Mouse (Mus musculus) forebrain, embryonic 12.5 days (tissue): ENCODE measurements at regions not wholly inside any gene's neighbourhood (a gene's known extent, or its start where the extent isn't known, plus 50 kb on each side); places are given as distances from the start of the nearest gene placed in this dataset.

ENCODE experiments used
- ATAC-seq: fragments of 200-750 bp; cut with Nextera tagmentation; 2 replicates; pipeline ENCODE4 v1.8.0; 2017; ENCODE audit warnings: moderate TSS enrichment; ENCODE audit not compliant: low FRiP score
- H3K27ac ChIP-seq: fragments of 300-500 bp; sonication (generic); 2 replicates; pipeline ENCODE4 v1.5.1; 2016; ENCODE audit warnings: mild to moderate bottlenecking
- H3K27me3 ChIP-seq: fragments of 300-500 bp; sonication (generic); 2 replicates; pipeline ENCODE4 v1.6.1; 2016; ENCODE audit warnings: mild to moderate bottlenecking
- H3K36me3 ChIP-seq: fragments of 300-500 bp; sonication (generic); replicated peaks from 2 replicates; pipeline ENCODE4 v1.6.1; 2016; ENCODE audit warnings: mild to moderate bottlenecking
- H3K4me1 ChIP-seq: fragments of 300-500 bp; sonication (generic); 2 replicates; pipeline ENCODE4 v1.6.1; 2016
- H3K4me2 ChIP-seq: fragments of 300-500 bp; sonication (generic); 2 replicates; pipeline ENCODE4 v1.6.1; 2016; ENCODE audit warnings: mild to moderate bottlenecking, moderate library complexity
- H3K4me3 ChIP-seq: fragments of 300-500 bp; sonication (generic); replicated peaks from 2 replicates; pipeline ENCODE4 v1.5.1; 2016; ENCODE audit warnings: mild to moderate bottlenecking
- H3K9ac ChIP-seq: fragments of 300-500 bp; sonication (generic); 2 replicates; pipeline ENCODE4 v1.6.1; 2016; ENCODE audit warnings: mild to moderate bottlenecking
- H3K9me3 ChIP-seq: fragments of 300-500 bp; sonication (generic); 2 replicates; pipeline ENCODE4 v1.6.1; 2016
- WGBS: fragments of 180-500 bp; shearing (Covaris S2); methylation state at CpG from one replicate; pipeline ENCODE4 v1.1.7; 2016; 5-methylcytosine and 5-hydroxymethylcytosine counted together

DNA sequence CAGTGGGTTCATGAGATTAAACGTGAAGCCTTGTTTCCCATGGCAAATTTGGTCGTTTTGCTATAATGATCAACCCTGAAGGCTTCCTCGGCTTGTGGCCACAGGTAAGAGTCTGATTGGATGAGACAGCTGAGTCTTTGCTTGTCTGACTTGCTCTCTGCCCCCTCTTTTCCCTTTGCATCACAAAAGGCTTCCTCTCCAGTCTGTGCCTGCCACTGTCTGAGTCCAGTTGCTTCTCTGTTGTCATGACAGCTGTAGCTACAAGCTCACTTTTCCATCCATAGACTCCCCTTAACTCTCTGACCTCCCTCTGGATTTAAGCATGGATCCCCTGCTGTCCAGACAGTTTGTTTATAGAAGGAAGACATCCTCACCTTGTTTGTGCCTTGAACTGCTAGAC, 314.9 kb upstream of the Lcorl start:
- WGBS: 18% methylated on average over 3 of the region's 3 CpGs
- no peak overlapping the region for H3K4me3 ChIP-seq
- no peak overlapping the region for H3K27ac ChIP-seq
- H3K9me3 ChIP-seq: no peaks in the 10 kb centered on the region
- no peaks in the 10 kb centered on the region for H3K36me3 ChIP-seq
- H3K9ac ChIP-seq: no peak overlapping the region
- no peak overlapping the region for H3K4me2 ChIP-seq
- no peak for ATAC-seq
- H3K4me1 ChIP-seq: peaks cover 3% of the 10 kb centered on the region; the same call in 1 of the 2 replicates
- H3K27me3 ChIP-seq: no peaks in the 10 kb centered on the region

DNA sequence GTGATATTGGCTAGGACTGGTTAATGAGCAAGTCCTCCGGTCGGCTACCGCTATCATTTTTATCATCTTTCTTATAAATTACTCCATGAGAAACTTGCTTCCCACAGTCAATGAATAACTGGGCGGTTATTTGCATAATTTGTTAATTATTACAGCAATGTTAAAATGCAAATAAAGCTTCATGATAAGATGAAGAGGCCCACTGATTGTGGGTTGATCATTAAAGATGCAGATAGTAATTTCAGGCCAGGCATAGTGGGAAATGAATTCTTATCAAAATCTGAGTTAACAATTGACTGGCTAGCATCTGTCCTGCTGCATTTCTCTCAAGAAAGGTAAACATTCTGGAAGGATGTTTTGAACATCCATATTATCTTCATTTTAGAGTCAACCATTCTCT, 303.4 kb upstream of the Lcorl start:
- Histone ChIP-seq H3K27me3 (no peaks in the 10 kb centered on the region), H3K4me1 (no peaks in the 10 kb centered on the region), H3K4me2 (no peak overlapping the region), H3K4me3 (no peak overlapping the region), H3K9ac (no peak overlapping the region), H3K36me3 (no peaks in the 10 kb centered on the region), H3K27ac (no peak overlapping the region), H3K9me3 (no peaks in the 10 kb centered on the region)
- 78% methylated on average over 4 of the region's 4 CpGs for WGBS
- ATAC-seq: no peak

DNA sequence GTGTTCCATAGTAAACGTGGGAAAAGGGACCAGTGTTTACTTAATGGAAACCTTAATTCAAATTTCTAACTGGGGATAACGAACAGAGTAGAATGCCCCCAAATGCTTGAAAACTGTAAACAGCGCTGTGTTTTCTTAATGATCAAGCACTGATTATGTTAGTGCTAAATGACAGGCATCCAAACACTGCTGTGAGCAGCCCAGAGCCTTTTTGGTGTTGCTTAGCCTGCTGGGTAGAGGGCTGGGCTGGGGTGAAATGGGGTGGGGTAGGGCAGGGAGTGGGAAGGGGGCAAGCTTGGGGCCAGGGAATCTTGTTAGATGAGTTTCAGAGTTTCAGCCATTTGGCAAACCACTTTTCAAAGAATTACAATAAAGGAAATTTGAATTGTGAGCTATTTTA, 294.6 kb upstream of the Lcorl start:
- no peak overlapping the region for H3K4me2 ChIP-seq
- no peak overlapping the region for H3K27ac ChIP-seq
- 24% methylated on average over 3 of the region's 3 CpGs for WGBS
- H3K4me3 ChIP-seq: no peak overlapping the region
- no peak overlapping the region for H3K9ac ChIP-seq
- no peaks in the 10 kb centered on the region for H3K36me3 ChIP-seq
- no peaks in the 10 kb centered on the region for H3K9me3 ChIP-seq
- H3K27me3 ChIP-seq: peaks cover 17% of the 10 kb centered on the region; the same call in 1 of the 2 replicates
- H3K4me1 ChIP-seq: peaks cover 20% of the 10 kb centered on the region; the same call in 1 of the 2 replicates
- ATAC-seq: peak; percentile 63; the same call in 1 of the 2 replicates

DNA sequence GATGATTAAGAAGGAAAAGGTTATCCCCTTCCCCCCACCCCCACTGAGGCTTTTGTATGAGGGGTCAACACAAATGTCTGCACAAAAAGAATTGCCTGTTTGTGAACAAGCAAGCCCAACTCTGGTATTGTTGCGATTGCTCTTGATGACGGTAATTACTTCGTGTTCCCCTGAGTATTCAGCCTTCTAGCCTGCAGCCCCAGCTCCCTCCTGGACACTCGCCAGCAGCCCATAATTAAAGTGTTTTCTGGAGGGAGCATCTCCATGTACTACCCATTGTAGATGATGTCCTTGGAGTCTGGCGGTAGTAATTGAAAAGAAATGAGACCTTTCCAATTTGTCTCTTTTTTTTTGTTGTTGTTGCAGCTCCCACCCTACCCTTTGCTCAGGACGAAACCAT, 293.4 kb upstream of the Lcorl start:
- Histone ChIP-seq H3K27me3 (peaks cover 17% of the 10 kb centered on the region; the same call in 1 of the 2 replicates), H3K9me3 (no peaks in the 10 kb centered on the region), H3K9ac (no peak overlapping the region), H3K4me3 (no peak overlapping the region), H3K27ac (0 out of 2 replicates have a peak overlapping the region, but pooled peaks have one; percentile 3), H3K4me2 (0 out of 2 replicates have a peak overlapping the region, but pooled peaks have one; percentile 0), H3K36me3 (no peaks in the 10 kb centered on the region), H3K4me1 (peaks cover 20% of the 10 kb centered on the region; the same call in 1 of the 2 replicates)
- ATAC-seq: peak; percentile 88
- WGBS: 8% methylated on average over 6 of the region's 6 CpGs

DNA sequence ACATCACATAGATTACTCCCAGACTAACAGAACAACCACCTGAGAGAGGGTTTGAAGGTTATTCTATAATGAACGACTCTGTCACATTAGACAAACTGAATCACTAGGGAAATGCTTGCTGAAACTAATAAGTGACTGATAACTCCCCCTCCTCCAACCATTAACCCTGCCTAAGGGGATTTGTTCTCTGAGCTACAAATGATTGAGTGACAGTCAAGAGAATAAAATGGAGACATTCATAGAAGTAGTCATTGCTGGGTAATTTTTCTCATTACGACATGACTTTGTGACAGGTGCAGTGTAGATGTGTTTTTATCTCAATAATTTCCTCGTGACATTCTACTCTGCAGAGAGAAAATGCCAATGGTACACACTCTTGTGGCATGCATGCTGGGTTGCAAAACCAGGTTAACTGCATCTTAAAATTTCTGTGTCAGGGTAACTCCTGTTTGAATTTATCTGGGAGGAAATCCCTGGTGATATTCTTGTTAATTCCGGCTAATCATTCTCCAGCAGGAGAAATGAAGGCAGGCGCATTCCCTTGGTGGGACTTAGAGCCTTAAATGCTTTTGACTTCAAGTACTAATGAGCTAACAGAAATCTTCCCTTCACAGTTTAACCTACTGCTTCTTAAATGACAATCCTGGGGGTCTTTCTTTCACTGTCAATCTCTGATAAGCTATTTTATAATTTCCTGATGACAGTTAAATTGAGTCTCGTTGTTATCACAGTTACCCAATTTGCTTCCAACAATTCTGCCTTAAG, 292.6 kb upstream of the Lcorl start:
- no peak overlapping the region for H3K4me2 ChIP-seq
- H3K4me3 ChIP-seq: no peak overlapping the region
- H3K27me3 ChIP-seq: peaks cover 17% of the 10 kb centered on the region; the same call in 1 of the 2 replicates
- H3K27ac ChIP-seq: peak overlapping the region; percentile 26; the same call in 1 of the 2 replicates
- peaks cover 20% of the 10 kb centered on the region; the same call in 1 of the 2 replicates for H3K4me1 ChIP-seq
- ATAC-seq: peak; percentile 44
- no peak overlapping the region for H3K9ac ChIP-seq
- no peaks in the 10 kb centered on the region for H3K36me3 ChIP-seq
- WGBS: 41% methylated on average over 6 of the region's 6 CpGs
- H3K9me3 ChIP-seq: no peaks in the 10 kb centered on the region

DNA sequence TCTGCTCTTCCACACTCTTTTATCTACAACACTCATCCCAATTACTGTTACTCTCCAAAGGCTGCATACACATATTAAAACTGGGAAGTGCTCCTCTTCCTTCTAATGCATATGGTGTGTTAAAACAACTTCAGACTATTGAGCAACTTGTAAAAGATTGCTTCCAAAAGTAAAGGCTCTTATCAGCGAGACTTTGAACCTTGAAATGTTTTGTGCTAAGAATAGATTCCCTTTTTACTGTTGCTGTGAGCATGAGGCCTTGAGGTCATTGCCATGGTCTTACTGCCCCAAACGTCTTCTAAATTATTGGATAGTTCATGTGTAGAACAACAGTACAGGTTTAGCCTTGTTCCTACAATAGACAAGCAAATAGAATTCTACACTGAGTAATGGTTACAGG, 281.6 kb upstream of the Lcorl start:
- Histone ChIP-seq H3K4me1 (peaks cover 4% of the 10 kb centered on the region; the same call in 1 of the 2 replicates), H3K4me2 (no peak overlapping the region), H3K4me3 (no peak overlapping the region), H3K27me3 (0 out of 2 replicates have a peak, but pooled peaks cover under 1% of the 10 kb centered on the region), H3K27ac (no peak overlapping the region), H3K36me3 (no peaks in the 10 kb centered on the region), H3K9ac (no peak overlapping the region), H3K9me3 (no peaks in the 10 kb centered on the region)
- ATAC-seq: no peak
- WGBS: 81% methylated on average over 2 of the region's 2 CpGs

DNA sequence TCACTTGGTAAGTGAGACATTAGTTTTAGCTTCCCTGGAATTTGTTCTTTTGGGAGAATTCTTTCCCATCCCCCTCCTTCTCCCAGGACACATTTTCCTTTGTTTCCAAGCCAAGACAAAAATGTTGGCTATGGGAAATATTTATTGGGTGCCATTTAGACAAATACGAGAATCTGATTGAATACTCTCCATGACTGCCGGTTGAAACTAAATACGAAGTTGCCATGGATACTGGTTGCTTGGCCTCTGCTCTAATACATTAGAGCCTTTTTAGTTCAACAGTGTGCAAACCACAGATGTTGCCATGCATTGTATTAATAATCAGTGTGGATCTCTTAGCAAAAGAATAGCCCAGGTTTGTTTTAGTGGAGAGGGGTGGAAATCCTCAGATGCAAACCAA, 280.3 kb upstream of the Lcorl start:
- Histone ChIP-seq H3K9ac (no peak overlapping the region), H3K9me3 (no peaks in the 10 kb centered on the region), H3K27me3 (0 out of 2 replicates have a peak, but pooled peaks cover 3% of the 10 kb centered on the region), H3K4me3 (no peak overlapping the region), H3K4me2 (no peak overlapping the region), H3K27ac (no peak overlapping the region), H3K36me3 (no peaks in the 10 kb centered on the region), H3K4me1 (peaks cover 4% of the 10 kb centered on the region; the same call in 1 of the 2 replicates)
- ATAC-seq: peak; percentile 60; the same call in 1 of the 2 replicates
- 42% methylated on average over 3 of the region's 3 CpGs for WGBS

DNA sequence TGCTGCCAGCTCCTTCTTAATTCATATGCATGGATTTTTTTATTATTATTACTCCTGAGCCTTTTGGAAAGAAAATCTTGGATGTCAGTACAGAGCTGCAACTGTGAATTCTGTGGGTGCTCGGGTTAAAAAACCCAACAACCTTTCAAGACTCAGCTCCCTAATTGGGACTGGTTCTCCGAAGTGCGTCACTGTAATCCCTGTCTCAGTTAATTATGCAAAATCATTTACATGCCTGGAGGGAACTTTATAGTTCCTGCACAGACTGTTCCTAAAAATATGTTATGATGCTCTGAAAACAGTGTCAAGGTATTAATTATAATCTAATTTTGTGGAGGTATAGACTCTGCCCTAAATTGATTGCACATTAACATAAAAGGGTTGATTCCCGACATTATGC, 250.6 kb upstream of the Lcorl start:
- no peak for ATAC-seq
- H3K4me1 ChIP-seq: no peaks in the 10 kb centered on the region
- H3K4me2 ChIP-seq: no peak overlapping the region
- H3K9me3 ChIP-seq: no peaks in the 10 kb centered on the region
- H3K36me3 ChIP-seq: no peaks in the 10 kb centered on the region
- 67% methylated on average over 4 of the region's 4 CpGs for WGBS
- no peak overlapping the region for H3K9ac ChIP-seq
- no peak overlapping the region for H3K27ac ChIP-seq
- H3K4me3 ChIP-seq: no peak overlapping the region
- no peaks in the 10 kb centered on the region for H3K27me3 ChIP-seq

DNA sequence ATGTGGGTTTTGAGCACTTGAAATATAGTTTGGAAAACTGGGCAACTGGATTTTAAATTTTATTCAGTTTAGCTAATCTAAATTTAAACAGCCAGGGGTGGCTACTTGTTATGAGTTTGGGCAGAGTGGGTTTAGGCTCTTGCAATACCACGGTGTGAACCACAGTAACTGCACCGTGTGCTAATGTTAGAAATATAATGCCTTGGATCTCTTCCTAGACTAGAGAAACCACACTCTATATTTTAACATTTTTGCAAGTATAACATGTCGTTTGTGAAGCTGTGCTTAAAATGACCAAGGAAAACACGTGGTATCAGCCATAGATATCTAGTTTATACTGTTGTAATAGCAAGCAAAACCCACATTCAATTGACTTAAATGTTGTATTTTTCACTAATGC, 245.9 kb upstream of the Lcorl start:
- H3K9me3 ChIP-seq: no peaks in the 10 kb centered on the region
- ATAC-seq: no peak
- WGBS: 82% methylated on average over 4 of the region's 4 CpGs
- H3K4me1 ChIP-seq: no peaks in the 10 kb centered on the region
- no peaks in the 10 kb centered on the region for H3K36me3 ChIP-seq
- H3K27me3 ChIP-seq: no peaks in the 10 kb centered on the region
- H3K4me3 ChIP-seq: no peak overlapping the region
- H3K9ac ChIP-seq: no peak overlapping the region
- no peak overlapping the region for H3K4me2 ChIP-seq
- H3K27ac ChIP-seq: no peak overlapping the region

DNA sequence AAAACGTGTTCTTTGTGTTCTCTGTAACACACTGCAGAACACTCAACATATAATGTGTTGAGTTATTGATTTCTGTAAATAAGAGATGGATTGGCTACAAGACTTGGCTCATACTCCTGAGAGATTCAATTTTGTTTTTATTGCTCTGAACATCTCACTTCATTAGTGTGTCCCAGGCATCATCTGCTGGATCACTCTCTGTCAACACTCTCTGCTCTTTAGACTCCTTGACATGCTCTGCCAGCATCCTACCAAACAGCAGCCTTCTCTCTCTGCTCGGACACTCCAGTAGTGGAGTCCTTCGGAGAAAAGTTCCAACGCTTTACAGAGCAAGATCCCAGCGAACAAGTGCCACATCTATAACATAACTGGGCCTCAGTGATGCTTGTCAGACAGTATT, 235.1 kb upstream of the Lcorl start:
- no peaks in the 10 kb centered on the region for H3K27me3 ChIP-seq
- 89% methylated on average over 5 of the region's 5 CpGs for WGBS
- H3K9ac ChIP-seq: no peak overlapping the region
- H3K4me2 ChIP-seq: no peak overlapping the region
- H3K27ac ChIP-seq: no peak overlapping the region
- H3K9me3 ChIP-seq: no peaks in the 10 kb centered on the region
- no peak overlapping the region for H3K4me3 ChIP-seq
- ATAC-seq: no peak
- H3K36me3 ChIP-seq: no peaks in the 10 kb centered on the region
- H3K4me1 ChIP-seq: no peaks in the 10 kb centered on the region

DNA sequence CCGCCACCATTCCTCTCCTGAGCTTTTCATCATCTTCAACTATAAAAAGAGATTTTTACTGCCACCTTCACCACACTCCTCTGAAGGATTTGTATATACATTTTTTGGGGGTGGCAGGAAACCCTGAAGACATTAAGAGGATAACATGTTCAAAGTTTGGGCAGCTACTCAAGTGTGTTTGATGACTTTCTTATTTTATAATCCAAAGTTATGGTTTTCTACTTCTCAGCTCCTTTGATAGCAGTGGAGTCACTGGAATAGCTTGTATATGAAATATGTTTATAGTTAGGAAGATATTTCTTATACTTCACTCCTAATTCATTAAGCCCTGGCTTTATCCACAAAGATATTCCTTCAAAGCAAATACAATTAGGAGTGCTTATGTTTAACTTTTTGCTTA, 229.5 kb upstream of the Lcorl start:
- 97% methylated on average over 1 of the region's 1 CpGs for WGBS

DNA sequence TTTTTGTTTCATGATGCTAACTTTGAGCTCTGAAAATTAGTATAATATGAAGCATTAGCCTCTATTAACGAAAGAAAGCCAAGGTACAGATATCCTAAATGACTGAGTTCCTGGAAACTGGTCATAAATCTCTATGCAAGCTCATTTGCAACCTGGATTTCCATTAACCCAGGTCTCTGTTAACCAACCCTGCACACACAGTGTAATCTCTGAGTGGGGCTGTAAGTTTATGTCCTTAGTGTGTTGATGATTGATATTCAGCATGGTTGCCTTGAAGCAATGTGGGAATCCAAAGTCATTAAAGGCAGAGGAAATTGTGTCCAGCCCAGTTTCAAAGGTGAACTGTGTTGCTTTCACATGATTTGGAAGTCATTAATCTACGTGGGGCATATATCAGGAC, 225.9 kb upstream of the Lcorl start:
- no peak for ATAC-seq
- H3K9me3 ChIP-seq: no peaks in the 10 kb centered on the region
- no peak overlapping the region for H3K27ac ChIP-seq
- no peaks in the 10 kb centered on the region for H3K36me3 ChIP-seq
- no peak overlapping the region for H3K4me2 ChIP-seq
- no peak overlapping the region for H3K9ac ChIP-seq
- no peaks in the 10 kb centered on the region for H3K4me1 ChIP-seq
- no peak overlapping the region for H3K4me3 ChIP-seq
- H3K27me3 ChIP-seq: no peaks in the 10 kb centered on the region
- 83% methylated on average over 2 of the region's 2 CpGs for WGBS

More for the DNA sequence above, 229.5 kb upstream of the Lcorl start:
- Histone ChIP-seq H3K9me3 (no peaks in the 10 kb centered on the region), H3K9ac (no peak overlapping the region), H3K4me1 (no peaks in the 10 kb centered on the region), H3K4me2 (no peak overlapping the region), H3K27me3 (no peaks in the 10 kb centered on the region), H3K27ac (no peak overlapping the region), H3K4me3 (no peak overlapping the region), H3K36me3 (no peaks in the 10 kb centered on the region)
- no peak for ATAC-seq

DNA sequence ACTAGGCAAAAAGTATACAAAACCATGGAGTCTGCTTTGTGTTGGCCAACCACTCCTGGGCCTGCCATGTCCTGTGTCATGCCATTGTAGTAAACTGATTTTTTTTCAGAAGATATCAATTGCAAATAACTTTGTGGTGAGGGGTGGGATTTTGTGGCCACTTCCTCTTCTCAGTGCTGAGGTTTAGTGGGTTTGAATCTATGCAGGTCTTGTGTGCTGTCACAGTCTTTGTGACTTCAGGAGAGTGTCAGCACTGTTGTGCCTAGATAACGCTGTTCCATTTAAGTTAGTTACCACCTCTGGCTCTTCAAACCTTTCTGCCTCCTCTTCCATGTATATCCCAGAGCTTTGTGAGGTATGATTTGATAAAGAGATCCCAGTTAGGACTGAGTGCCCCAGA, 216.3 kb upstream of the Lcorl start:
- H3K4me2 ChIP-seq: no peak overlapping the region
- no peak overlapping the region for H3K9ac ChIP-seq
- WGBS: 87% methylated on average over 1 of the region's 1 CpGs
- H3K9me3 ChIP-seq: no peaks in the 10 kb centered on the region
- H3K4me3 ChIP-seq: no peak overlapping the region
- H3K27ac ChIP-seq: no peak overlapping the region
- peaks cover 7% of the 10 kb centered on the region; the same call in 1 of the 2 replicates for H3K4me1 ChIP-seq
- no peaks in the 10 kb centered on the region for H3K27me3 ChIP-seq
- ATAC-seq: no peak
- H3K36me3 ChIP-seq: no peaks in the 10 kb centered on the region
